Mouse (Mus musculus) left cerebral cortex, postnatal 25 days (tissue): ENCODE data around the gene Ndufv2. TPM values are rescaled to one million over a fixed set of nuclear protein-coding genes. Genes with fewer than 3 reads are reported as not detected.

Source experiments
- DNase-seq, 2 experiments: peaks; one replicate each; pipeline ENCODE4 v3.0.0; 2022; ENCODE audit warnings: low spot score in 2 of 2, mixed read lengths in 1 of 2
- intact Hi-C: fragments of 180-260 bp; cut with DNase I; formaldehyde crosslinking; loops from one replicate; pipeline ENCODE4 v1.15.1; 2025
- total RNA-seq, 2 experiments: library from RNA; stranded (reverse); gene quantifications; 2 replicates each; pipeline ENCODE4 v1.2.3; 2021

Gene Ndufv2
- total RNA-seq, 2 experiments from 2014 or later = 232 to 243 TPM

DNA sequence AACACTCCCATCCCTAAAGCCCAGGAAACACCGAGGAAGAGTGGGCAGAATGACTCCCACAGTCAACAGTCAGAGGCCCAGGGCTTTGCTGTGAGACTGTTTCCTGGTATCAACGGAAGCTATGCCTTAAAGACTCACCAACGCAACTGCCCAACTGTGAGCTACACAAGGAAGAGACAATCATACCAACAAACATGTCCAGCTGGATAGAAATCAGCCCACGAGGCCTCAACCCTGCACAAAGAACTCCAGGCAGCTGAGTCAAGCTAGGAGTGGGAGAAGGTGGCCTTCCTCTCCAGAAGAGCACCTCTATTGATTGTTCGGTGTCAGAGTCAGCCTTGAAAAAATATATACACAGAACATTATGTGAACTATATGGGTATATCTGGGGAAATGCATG is 69.4 kb downstream of the Ndufv2 start:
- peak in 1 of 2 experiments; percentile 10 for DNase-seq
- intact Hi-C loops = no loop called here

Other genes with a start within 250 kb of the Ndufv2 start
- 10 to 100 TPM; 53.1 to 57.8 TPM for gene Ralbp1, start 215.8 kb downstream of the Ndufv2 start, total RNA-seq
- 10 to 100 TPM; 25.2 to 30.1 TPM for gene Twsg1, start 150.3 kb downstream of the Ndufv2 start, total RNA-seq
- gene Ankrd12, start 24.5 kb downstream of the Ndufv2 start, total RNA-seq = 100 to 1,000 TPM; 168 to 176 TPM
- 10 to 100 TPM; 35.8 to 41.3 TPM for gene Washc1, start 10.0 kb upstream of the Ndufv2 start, total RNA-seq
- gene Ddx11, start 22.0 kb upstream of the Ndufv2 start, total RNA-seq = 1 to 10 TPM; 1.3 to 2.0 TPM